Mouse (Mus musculus): Measurements from ENCODE around the gene Cdk5rap2.

GRCm38 (mm10) chr4:70331181-70331580, 79.1 kb downstream of the Cdk5rap2 start:
- TF ChIP-seq CTCF (IDR thresholded peaks at IDR 0.05; ENCODE audit: extremely low read depth, insufficient read depth, insufficient read length, insufficient replicate concordance) (no peak), POLR2A (IDR thresholded peaks at IDR 0.05; ENCODE audit: low read depth, low read length) (no peak)
